Mouse (Mus musculus): Measurements from ENCODE around the gene Lactbl1. TPM values are rescaled to one million over a fixed set of nuclear protein-coding genes. Genes with fewer than 3 reads are reported as not detected.

The Lactbl1 gene
- polyA plus RNA-seq, 1 experiment: 0.10 TPM

- TF ChIP-seq POLR2A (IDR thresholded peaks at IDR 0.05; ENCODE audit: extremely low read depth, insufficient read depth, low read length) (no peak), CTCF (IDR thresholded peaks at IDR 0.05; ENCODE audit: extremely low read depth, insufficient read depth, low read length) (no peak)
- Histone ChIP-seq H3K4me3 (ENCODE audit: insufficient read depth, low read length) (no peak overlapping the region), H3K4me1 (ENCODE audit: control insufficient read depth, insufficient read depth, low read length) (no peaks in the 10 kb centered on the region), H3K27ac (ENCODE audit: insufficient read depth, low read length) (no peak overlapping the region)
Measured at GRCm38 (mm10) chr4:136631237-136631994, 9.0 kb downstream of the Lactbl1 start.

GRCm38 (mm10) chr4:136635995-136636394 lies 13.6 kb downstream of the Lactbl1 start:
- H3K27ac ChIP-seq (ENCODE audit: insufficient read depth, low read length): no peak overlapping the region
- TF ChIP-seq POLR2A (IDR thresholded peaks at IDR 0.05; ENCODE audit: extremely low read depth, insufficient read depth, low read length) (no peak), CTCF (IDR thresholded peaks at IDR 0.05; ENCODE audit: extremely low read depth, insufficient read depth, low read length) (no peak)
- H3K4me1 ChIP-seq (ENCODE audit: control insufficient read depth, insufficient read depth, low read length): no peaks in the 10 kb centered on the region
- H3K4me3 ChIP-seq (ENCODE audit: insufficient read depth, low read length): no peak overlapping the region

- Histone ChIP-seq H3K4me3 (ENCODE audit: insufficient read depth, low read length) (no peak overlapping the region), H3K4me1 (ENCODE audit: control insufficient read depth, insufficient read depth, low read length) (no peaks in the 10 kb centered on the region)
- no peak for TF ChIP-seq CTCF (IDR thresholded peaks at IDR 0.05; ENCODE audit: extremely low read depth, insufficient read depth, low read length)
- TF ChIP-seq POLR2A (IDR thresholded peaks at IDR 0.05; ENCODE audit: extremely low read depth, insufficient read depth, low read length): no peak
Measured at GRCm38 (mm10) chr4:136636511-136636910, 14.1 kb downstream of the Lactbl1 start.

GRCm38 (mm10) chr4:136636983-136637562 lies 14.7 kb downstream of the Lactbl1 start:
- H3K4me3 ChIP-seq (ENCODE audit: insufficient read depth, low read length): peak overlapping the region; percentile 28
- H3K27ac ChIP-seq (ENCODE audit: insufficient read depth, low read length): no peak overlapping the region
- no peaks in the 10 kb centered on the region for H3K4me1 ChIP-seq (ENCODE audit: control insufficient read depth, insufficient read depth, low read length)
- TF ChIP-seq CTCF (IDR thresholded peaks at IDR 0.05; ENCODE audit: extremely low read depth, insufficient read depth, low read length) (no peak), POLR2A (IDR thresholded peaks at IDR 0.05; ENCODE audit: extremely low read depth, insufficient read depth, low read length) (no peak)

More at GRCm38 (mm10) chr4:136636511-136636910, 14.1 kb downstream of the Lactbl1 start:
- no peak overlapping the region for H3K27ac ChIP-seq (ENCODE audit: insufficient read depth, low read length)

- Histone ChIP-seq H3K27ac (ENCODE audit: insufficient read depth, low read length) (no peak overlapping the region), H3K4me1 (ENCODE audit: control insufficient read depth, insufficient read depth, low read length) (no peaks in the 10 kb centered on the region), H3K4me3 (ENCODE audit: insufficient read depth, low read length) (peak overlapping the region; percentile 28)
- TF ChIP-seq CTCF (IDR thresholded peaks at IDR 0.05; ENCODE audit: extremely low read depth, insufficient read depth, low read length) (no peak), POLR2A (IDR thresholded peaks at IDR 0.05; ENCODE audit: extremely low read depth, insufficient read depth, low read length) (0 out of 2 replicates have a peak, but pooled peaks have one; percentile 28)
Measured at GRCm38 (mm10) chr4:136637563-136638229, 15.3 kb downstream of the Lactbl1 start.

- Histone ChIP-seq H3K27ac (ENCODE audit: insufficient read depth, low read length) (no peak overlapping the region), H3K4me3 (ENCODE audit: insufficient read depth, low read length) (peak overlapping the region; percentile 28; the same call in 1 of the 2 replicates)
Measured at GRCm38 (mm10) chr4:136638230-136638750, 15.9 kb downstream of the Lactbl1 start.

GRCm38 (mm10) chr4:136638890-136639289 lies 16.5 kb downstream of the Lactbl1 start:
- Histone ChIP-seq H3K27ac (ENCODE audit: insufficient read depth, low read length) (no peak overlapping the region), H3K4me1 (ENCODE audit: control insufficient read depth, insufficient read depth, low read length) (no peaks in the 10 kb centered on the region), H3K4me3 (ENCODE audit: insufficient read depth, low read length) (no peak overlapping the region)
- TF ChIP-seq CTCF (IDR thresholded peaks at IDR 0.05; ENCODE audit: extremely low read depth, insufficient read depth, low read length) (no peak), POLR2A (IDR thresholded peaks at IDR 0.05; ENCODE audit: extremely low read depth, insufficient read depth, low read length) (no peak)

More at GRCm38 (mm10) chr4:136638230-136638750, 15.9 kb downstream of the Lactbl1 start:
- H3K4me1 ChIP-seq (ENCODE audit: control insufficient read depth, insufficient read depth, low read length): no peaks in the 10 kb centered on the region
- TF ChIP-seq POLR2A (IDR thresholded peaks at IDR 0.05; ENCODE audit: extremely low read depth, insufficient read depth, low read length) (no peak), CTCF (IDR thresholded peaks at IDR 0.05; ENCODE audit: extremely low read depth, insufficient read depth, low read length) (no peak)

GRCm38 (mm10) chr4:136648922-136649479 lies 26.6 kb downstream of the Lactbl1 start:
- Histone ChIP-seq H3K4me3 (ENCODE audit: insufficient read depth, low read length) (no peak overlapping the region), H3K4me1 (ENCODE audit: control insufficient read depth, insufficient read depth, low read length) (no peaks in the 10 kb centered on the region), H3K27ac (ENCODE audit: insufficient read depth, low read length) (no peak overlapping the region)
- TF ChIP-seq CTCF (IDR thresholded peaks at IDR 0.05; ENCODE audit: extremely low read depth, insufficient read depth, low read length) (peak; percentile 95), POLR2A (IDR thresholded peaks at IDR 0.05; ENCODE audit: extremely low read depth, insufficient read depth, low read length) (no peak)

Measured in cortical plate, adult 2 months (tissue).